Mouse (Mus musculus): ENCODE data around the gene Mast4.

DNA sequence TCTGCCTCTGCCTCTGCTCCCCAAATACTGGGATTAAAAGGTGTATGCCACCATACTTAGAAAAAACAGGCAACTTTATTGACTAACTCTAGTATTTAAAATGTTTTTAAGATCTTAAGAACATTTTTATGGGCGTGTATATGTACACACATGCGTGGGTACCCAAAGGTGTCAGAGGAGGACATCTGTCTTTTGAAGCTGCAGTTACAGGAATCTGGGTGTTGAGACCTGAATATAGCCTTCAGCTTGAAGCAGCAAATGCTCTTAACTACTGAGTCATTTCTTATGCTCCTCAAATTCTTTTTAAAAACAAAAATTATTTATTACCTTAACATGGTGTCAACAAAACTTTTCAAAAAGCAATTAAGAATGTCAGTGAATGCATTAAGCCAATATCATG is 329.1 kb downstream of the Mast4 start:
- TF ChIP-seq POLR2A (IDR thresholded peaks at IDR 0.05; ENCODE audit: control insufficient read depth, extremely low read depth, insufficient read depth, low read length, poor library complexity) (no peak), CTCF (IDR thresholded peaks at IDR 0.05; ENCODE audit: borderline replicate concordance, control insufficient read depth, extremely low read depth, insufficient read depth, low read length, poor library complexity) (no peak)

Data from thymus, adult 2 months (tissue).